Mouse (Mus musculus): ENCODE data around the gene Plcb1. TPM values are rescaled to one million over a fixed set of nuclear protein-coding genes. Genes with fewer than 3 reads are reported as not detected.

Gene Plcb1
- polyA plus RNA-seq, 1 experiment from 2014 or later: 10.3 TPM

DNA sequence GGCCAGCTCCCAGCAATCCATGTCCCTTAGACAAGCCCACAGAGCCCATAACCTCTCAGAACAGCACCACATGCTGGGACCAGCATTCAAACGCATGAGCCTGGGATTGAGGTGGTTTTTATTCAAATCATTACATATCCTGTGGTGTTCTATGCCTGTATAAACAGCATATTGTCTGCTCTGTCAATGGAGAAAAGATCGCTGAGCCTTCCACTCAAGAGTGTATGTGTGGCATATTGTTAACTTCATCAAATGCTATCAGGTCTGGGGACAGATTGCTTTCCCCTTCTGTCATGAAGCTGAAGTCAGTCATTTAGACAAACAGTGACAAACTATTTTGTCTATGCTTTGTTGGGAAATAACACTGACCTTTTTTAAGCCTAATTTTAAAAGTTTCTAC lies 322.7 kb downstream of the Plcb1 start:
- H3K27ac ChIP-seq (replicated peaks): no peak overlapping the region
- H3K9me3 ChIP-seq: no peaks in the 10 kb centered on the region
- H3K4me3 ChIP-seq: no peak overlapping the region
- no peak overlapping the region for H3K9ac ChIP-seq (replicated peaks)
- H3K4me2 ChIP-seq (replicated peaks): no peak overlapping the region
- 41% methylated on average over 2 of the region's 2 CpGs for WGBS
- H3K27me3 ChIP-seq: no peaks in the 10 kb centered on the region
- ATAC-seq (ENCODE audit: low FRiP score, low read depth): no peak
- no peaks in the 10 kb centered on the region for H3K4me1 ChIP-seq
- no peaks in the 10 kb centered on the region for H3K36me3 ChIP-seq

DNA sequence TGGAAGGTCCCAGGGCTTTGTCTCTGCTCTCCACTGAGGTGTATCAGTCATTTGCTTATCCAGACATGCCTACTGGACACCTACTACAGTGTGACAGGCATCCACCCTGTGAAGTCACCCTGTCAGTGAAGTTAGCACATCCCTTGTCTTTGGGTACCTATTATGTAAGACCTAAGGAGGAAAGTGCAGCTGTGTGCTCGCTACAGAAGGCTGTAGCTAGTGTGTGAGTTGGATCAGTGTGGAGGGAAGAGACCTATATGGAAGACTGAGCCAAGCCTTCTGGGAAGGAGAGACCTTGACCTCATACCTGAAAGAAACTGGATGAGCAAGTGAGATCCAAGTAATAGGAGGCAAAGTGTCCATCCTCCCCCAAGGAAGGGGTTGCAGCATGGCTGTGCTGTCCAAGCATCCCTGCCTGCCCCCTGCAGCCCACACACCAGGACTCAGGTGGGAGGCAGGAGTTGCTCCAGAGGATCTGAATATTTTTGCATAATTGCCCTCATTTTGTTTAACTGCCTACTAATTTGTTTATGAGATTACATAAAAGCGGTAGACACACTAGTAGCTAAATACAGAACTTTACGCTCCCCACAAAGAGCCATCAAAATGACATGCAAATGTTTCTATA lies 328.7 kb downstream of the Plcb1 start:
- Histone ChIP-seq H3K36me3 (no peaks in the 10 kb centered on the region), H3K4me2 (replicated peaks) (no peak overlapping the region), H3K27ac (replicated peaks) (no peak overlapping the region), H3K9ac (replicated peaks) (no peak overlapping the region), H3K4me3 (no peak overlapping the region), H3K9me3 (no peaks in the 10 kb centered on the region), H3K27me3 (no peaks in the 10 kb centered on the region), H3K4me1 (no peaks in the 10 kb centered on the region)
- 80% methylated on average over 3 of the region's 3 CpGs for WGBS
- ATAC-seq (ENCODE audit: low FRiP score, low read depth): no peak

DNA sequence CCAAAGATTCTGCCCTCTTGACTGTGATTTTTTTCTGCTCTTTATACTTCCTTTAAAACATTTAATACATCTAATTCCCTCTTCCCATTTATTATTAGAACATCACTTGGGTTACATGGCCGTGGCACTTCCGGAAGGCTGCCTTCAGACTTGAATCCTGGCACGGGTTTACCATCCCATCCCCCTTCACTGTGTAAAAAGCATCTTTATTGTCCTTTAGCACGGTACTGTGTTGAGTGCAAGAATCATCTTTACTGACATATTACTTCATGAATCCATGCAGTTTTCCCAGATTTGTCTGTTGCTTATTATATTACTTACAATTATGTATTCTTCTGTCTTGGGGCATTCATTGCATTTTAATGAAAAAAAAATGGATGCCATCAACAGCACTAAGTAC lies 337.2 kb downstream of the Plcb1 start:
- Histone ChIP-seq H3K4me1 (no peaks in the 10 kb centered on the region), H3K9ac (replicated peaks) (no peak overlapping the region), H3K4me2 (replicated peaks) (no peak overlapping the region), H3K27ac (replicated peaks) (no peak overlapping the region), H3K27me3 (no peaks in the 10 kb centered on the region), H3K36me3 (no peaks in the 10 kb centered on the region), H3K4me3 (no peak overlapping the region), H3K9me3 (no peaks in the 10 kb centered on the region)
- WGBS: 90% methylated on average over 4 of the region's 4 CpGs
- no peak for ATAC-seq (ENCODE audit: low FRiP score, low read depth)

DNA sequence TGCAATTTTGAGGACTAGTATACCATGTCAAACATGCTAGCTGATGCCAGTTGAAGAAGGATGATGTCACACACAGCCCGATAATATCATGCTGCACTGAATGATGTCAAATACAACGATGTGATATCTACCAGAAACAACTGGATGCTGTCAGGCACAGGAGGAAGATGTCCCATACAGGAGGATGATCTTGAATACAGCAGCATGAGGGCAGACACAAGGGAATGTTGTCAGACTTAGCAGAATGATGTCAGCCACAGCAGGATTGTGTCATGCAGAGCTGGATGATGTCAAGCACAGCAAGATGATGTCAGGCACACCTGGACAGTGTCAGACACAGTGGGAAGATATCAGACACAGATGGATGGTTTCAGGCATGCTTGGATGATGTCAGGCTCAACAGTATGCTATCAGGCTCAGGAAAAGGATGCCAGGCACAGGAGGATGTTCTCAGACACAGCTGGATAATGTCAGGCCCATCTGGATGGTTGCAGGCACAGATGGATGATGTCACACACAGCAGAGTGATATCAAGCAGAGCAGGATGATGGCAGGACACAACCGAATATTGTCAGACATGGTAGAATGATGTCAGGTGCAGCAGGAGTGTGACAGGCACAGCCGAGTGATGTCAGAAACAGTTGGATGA lies 338.0 kb downstream of the Plcb1 start:
- no peak overlapping the region for H3K27ac ChIP-seq (replicated peaks)
- H3K27me3 ChIP-seq: no peaks in the 10 kb centered on the region
- WGBS: 86% methylated on average over 4 of the region's 4 CpGs
- no peaks in the 10 kb centered on the region for H3K36me3 ChIP-seq
- no peak overlapping the region for H3K4me2 ChIP-seq (replicated peaks)
- 0 out of 2 replicates have a peak, but pooled peaks have one; percentile 38 for ATAC-seq (ENCODE audit: low FRiP score, low read depth)
- H3K9me3 ChIP-seq: no peaks in the 10 kb centered on the region
- H3K4me3 ChIP-seq: no peak overlapping the region
- no peak overlapping the region for H3K9ac ChIP-seq (replicated peaks)
- H3K4me1 ChIP-seq: no peaks in the 10 kb centered on the region

DNA sequence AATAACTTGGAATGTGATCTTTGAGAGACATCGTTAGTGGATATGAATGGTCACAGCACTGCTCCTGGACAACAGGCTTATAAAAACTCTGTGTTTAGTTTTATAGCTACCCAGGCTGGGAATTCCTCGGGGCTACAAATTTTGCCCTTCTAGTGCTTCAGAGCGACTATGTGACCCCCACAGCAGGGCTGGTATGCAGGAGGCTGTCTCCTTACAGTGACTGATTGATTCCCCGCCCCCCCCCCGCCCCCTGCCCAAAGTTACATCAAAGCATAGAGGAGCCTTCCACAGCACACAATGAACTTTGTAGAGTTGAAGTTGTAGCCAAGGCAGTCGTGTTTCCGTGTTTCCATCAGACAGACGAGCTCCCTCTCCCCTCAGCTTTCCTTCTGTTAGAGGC lies 354.7 kb downstream of the Plcb1 start:
- Histone ChIP-seq H3K4me2 (replicated peaks) (peak overlapping the region; percentile 11; the same call in 1 of the 2 replicates), H3K27ac (replicated peaks) (no peak overlapping the region)
- peak; percentile 70 for ATAC-seq (ENCODE audit: low FRiP score, low read depth)

DNA sequence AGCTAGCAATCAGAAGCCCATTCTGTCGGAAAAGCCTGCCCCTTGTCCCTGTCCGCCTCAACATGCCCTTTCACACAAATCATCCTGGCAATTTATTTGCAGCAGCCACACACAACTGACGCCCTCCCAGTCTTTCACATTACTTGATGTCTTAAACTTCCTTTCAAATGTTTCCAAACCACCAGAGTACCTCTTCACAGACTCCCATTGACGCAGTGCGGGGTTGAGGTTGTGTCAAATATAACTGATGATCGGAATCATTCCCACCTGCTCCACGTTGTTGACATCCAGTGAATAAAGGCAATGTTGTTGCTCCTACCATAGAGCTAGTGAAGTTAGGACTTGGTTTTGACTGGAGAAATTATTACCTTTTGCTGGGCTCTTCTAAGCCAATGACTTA lies 366.4 kb downstream of the Plcb1 start:
- H3K36me3 ChIP-seq: no peaks in the 10 kb centered on the region
- WGBS: 92% methylated on average over 7 of the region's 7 CpGs
- no peaks in the 10 kb centered on the region for H3K27me3 ChIP-seq
- H3K4me2 ChIP-seq (replicated peaks): no peak overlapping the region
- no peaks in the 10 kb centered on the region for H3K4me1 ChIP-seq
- ATAC-seq (ENCODE audit: low FRiP score, low read depth): no peak
- H3K4me3 ChIP-seq: no peak overlapping the region
- no peak overlapping the region for H3K9ac ChIP-seq (replicated peaks)
- no peaks in the 10 kb centered on the region for H3K9me3 ChIP-seq
- no peak overlapping the region for H3K27ac ChIP-seq (replicated peaks)

More for the DNA sequence above, 354.7 kb downstream of the Plcb1 start:
- Histone ChIP-seq H3K36me3 (no peaks in the 10 kb centered on the region), H3K9me3 (no peaks in the 10 kb centered on the region), H3K4me3 (no peak overlapping the region), H3K27me3 (no peaks in the 10 kb centered on the region), H3K4me1 (peaks cover 5% of the 10 kb centered on the region), H3K9ac (replicated peaks) (no peak overlapping the region)
- WGBS: 14% methylated on average over 8 of the region's 8 CpGs

DNA sequence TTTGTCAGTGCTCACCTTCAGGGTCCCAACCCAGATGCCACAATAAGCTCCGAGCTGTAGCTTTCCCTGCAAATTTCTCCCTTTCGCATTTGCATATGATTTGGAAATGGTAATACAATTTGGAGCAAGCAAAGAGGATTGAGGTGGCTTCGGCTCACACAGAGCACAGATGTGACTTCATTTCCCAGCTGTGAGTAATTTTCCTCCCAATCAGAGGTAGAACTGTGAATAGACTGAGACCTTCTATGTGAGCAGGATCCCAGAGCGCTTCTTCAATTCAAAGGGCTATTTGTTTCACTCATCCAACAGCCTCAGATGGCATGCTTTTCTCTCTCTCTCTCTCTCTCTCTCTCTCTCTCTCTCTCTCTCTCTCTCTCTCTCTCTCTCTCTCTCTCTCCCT lies 367.4 kb downstream of the Plcb1 start:
- H3K9ac ChIP-seq (replicated peaks): no peak overlapping the region
- H3K4me1 ChIP-seq: no peaks in the 10 kb centered on the region
- WGBS: 81% methylated on average over 4 of the region's 4 CpGs
- no peak overlapping the region for H3K4me3 ChIP-seq
- H3K27ac ChIP-seq (replicated peaks): no peak overlapping the region
- no peaks in the 10 kb centered on the region for H3K36me3 ChIP-seq
- ATAC-seq (ENCODE audit: low FRiP score, low read depth): no peak
- no peaks in the 10 kb centered on the region for H3K9me3 ChIP-seq
- H3K4me2 ChIP-seq (replicated peaks): no peak overlapping the region
- no peaks in the 10 kb centered on the region for H3K27me3 ChIP-seq

DNA sequence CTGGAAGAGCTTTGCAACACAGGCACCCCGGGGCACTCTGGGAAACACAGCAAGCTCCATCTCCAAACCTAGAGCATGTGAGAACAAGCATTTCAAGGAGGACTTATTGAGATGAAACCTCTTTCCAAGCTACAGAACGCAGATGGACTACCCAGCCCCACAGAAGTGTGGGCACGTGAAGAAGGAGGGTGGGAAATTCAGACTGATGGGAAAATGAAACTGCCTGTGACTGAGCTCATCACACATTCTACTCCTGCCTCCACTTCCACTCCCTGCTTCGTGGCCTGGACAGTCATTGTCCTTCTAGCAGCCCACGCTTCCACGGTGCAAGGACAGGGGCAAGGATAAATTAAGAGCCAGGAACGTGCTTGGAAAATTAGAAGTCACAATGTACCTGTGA lies 370.2 kb downstream of the Plcb1 start:
- H3K27me3 ChIP-seq: no peaks in the 10 kb centered on the region
- 85% methylated on average over 7 of the region's 7 CpGs for WGBS
- no peak overlapping the region for H3K4me3 ChIP-seq
- H3K9me3 ChIP-seq: no peaks in the 10 kb centered on the region
- no peaks in the 10 kb centered on the region for H3K36me3 ChIP-seq
- ATAC-seq (ENCODE audit: low FRiP score, low read depth): no peak
- H3K27ac ChIP-seq (replicated peaks): no peak overlapping the region
- no peaks in the 10 kb centered on the region for H3K4me1 ChIP-seq
- H3K4me2 ChIP-seq (replicated peaks): no peak overlapping the region
- no peak overlapping the region for H3K9ac ChIP-seq (replicated peaks)

DNA sequence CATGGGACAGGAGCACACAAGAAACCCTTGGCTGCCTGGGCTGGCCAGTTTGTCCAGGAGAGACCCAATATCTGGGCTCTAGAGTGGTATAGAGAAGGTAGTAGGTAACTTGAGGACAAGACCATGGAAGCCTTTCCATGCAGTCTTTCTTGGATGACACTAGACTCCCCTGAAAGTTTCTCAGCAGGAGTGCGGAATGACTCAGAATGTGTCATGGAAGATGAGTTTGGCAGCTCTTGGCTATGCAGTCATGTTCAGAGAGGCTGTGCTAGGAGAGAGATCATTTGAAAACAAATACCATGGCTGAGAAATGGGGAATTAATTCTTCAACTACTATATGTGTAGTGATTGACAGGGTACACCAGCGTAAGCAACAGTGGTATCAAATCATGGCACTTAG lies 372.1 kb downstream of the Plcb1 start:
- H3K9ac ChIP-seq (replicated peaks): no peak overlapping the region
- no peaks in the 10 kb centered on the region for H3K4me1 ChIP-seq
- no peak overlapping the region for H3K4me3 ChIP-seq
- H3K4me2 ChIP-seq (replicated peaks): no peak overlapping the region
- 95% methylated on average over 2 of the region's 2 CpGs for WGBS
- no peaks in the 10 kb centered on the region for H3K27me3 ChIP-seq
- ATAC-seq (ENCODE audit: low FRiP score, low read depth): no peak
- no peak overlapping the region for H3K27ac ChIP-seq (replicated peaks)
- H3K36me3 ChIP-seq: no peaks in the 10 kb centered on the region
- H3K9me3 ChIP-seq: no peaks in the 10 kb centered on the region

DNA sequence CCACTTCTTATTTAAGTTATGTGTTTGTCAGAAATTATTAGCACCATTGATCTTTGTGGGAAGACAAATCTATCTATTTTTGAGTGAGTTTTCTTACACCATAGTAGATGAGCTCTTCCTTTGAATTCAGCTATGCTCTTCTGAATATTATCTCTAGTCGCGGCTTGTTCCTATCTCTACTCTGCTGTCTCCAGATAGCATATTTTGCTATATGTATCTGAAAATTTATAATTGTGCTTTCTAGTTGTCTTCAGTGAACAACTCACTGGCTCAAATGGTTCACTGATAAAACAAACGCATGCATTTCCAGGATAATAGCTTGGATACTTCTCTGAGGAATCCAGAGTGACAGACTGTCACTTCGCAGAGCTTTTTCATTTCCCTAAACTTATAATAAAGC lies 375.8 kb downstream of the Plcb1 start:
- Histone ChIP-seq H3K27me3 (no peaks in the 10 kb centered on the region), H3K27ac (replicated peaks) (no peak overlapping the region), H3K36me3 (no peaks in the 10 kb centered on the region), H3K4me3 (no peak overlapping the region), H3K4me2 (replicated peaks) (no peak overlapping the region), H3K9me3 (no peaks in the 10 kb centered on the region), H3K4me1 (no peaks in the 10 kb centered on the region), H3K9ac (replicated peaks) (no peak overlapping the region)
- no peak for ATAC-seq (ENCODE audit: low FRiP score, low read depth)
- WGBS: 87% methylated on average over 4 of the region's 4 CpGs

DNA sequence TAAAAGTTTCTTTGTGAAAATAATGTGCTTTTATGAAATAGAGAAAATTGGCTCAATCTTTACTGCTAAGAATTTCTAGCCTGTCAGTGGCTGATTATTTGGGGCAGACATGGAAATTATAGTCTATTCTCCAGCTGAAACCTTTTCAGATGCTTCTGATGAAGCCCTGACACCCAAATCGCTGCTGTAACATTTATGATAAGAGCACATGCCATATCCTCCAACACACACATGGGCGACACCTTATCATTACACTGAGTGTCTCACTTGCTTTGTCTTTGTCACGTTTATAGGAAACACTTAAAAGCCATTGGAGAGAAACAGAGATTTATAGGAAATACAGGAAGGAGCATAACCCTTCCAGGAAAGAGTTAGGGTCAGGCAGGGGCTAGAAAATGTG lies 379.6 kb downstream of the Plcb1 start:
- no peaks in the 10 kb centered on the region for H3K4me1 ChIP-seq
- H3K9me3 ChIP-seq: no peaks in the 10 kb centered on the region
- ATAC-seq (ENCODE audit: low FRiP score, low read depth): no peak
- 82% methylated on average over 3 of the region's 3 CpGs for whole genome bisulfite sequencing
- no peak overlapping the region for H3K4me3 ChIP-seq
- H3K27ac ChIP-seq (replicated peaks): no peak overlapping the region
- H3K4me2 ChIP-seq (replicated peaks): no peak overlapping the region
- no peaks in the 10 kb centered on the region for H3K36me3 ChIP-seq
- H3K9ac ChIP-seq (replicated peaks): no peak overlapping the region
- no peaks in the 10 kb centered on the region for H3K27me3 ChIP-seq

DNA sequence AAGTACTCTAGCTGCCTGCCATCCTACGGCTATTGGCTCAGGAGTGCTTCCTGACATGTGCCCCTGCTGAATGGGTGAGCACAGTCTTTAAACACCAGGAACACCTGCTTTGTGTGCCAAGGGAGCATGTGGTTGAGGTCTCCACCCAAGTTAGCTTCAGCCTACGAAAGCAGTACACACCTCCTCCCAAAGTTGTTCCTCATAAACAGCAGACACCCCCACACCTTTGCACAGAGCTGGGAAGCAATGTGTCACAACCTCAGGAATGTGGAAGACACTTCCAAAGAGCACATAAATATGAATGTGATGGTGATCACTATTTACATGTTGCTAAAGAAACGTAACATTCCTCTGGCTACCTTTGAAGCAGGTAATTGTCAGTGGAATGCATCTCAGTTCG lies 389.7 kb downstream of the Plcb1 start:
- no peaks in the 10 kb centered on the region for H3K36me3 ChIP-seq
- no peak overlapping the region for H3K9ac ChIP-seq (replicated peaks)
- no peak overlapping the region for H3K4me2 ChIP-seq (replicated peaks)
- no peak overlapping the region for H3K4me3 ChIP-seq
- no peaks in the 10 kb centered on the region for H3K9me3 ChIP-seq
- WGBS: 88% methylated on average over 4 of the region's 4 CpGs
- peak; percentile 44; the same call in 1 of the 2 replicates for ATAC-seq (ENCODE audit: low FRiP score, low read depth)
- H3K4me1 ChIP-seq: no peaks in the 10 kb centered on the region
- no peaks in the 10 kb centered on the region for H3K27me3 ChIP-seq
- H3K27ac ChIP-seq (replicated peaks): no peak overlapping the region

DNA sequence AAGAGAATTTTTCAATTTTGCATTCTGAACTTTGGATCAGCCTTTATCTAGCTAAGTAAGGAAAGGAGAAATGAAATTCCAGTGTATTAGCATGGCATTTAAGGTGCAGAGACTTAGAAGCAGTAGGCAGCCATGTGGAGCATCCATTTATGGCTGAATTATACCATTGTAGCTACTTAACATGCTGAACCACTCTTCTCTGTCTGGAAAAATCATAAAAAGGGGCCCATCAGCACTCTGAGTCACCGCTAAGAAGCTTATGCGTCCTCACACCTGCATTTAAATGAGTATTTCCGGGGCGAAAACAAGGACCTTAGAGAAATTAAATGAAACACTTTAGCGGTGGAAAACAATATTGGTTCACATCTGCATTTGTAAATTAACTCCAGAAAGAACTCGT lies 401.8 kb downstream of the Plcb1 start:
- Histone ChIP-seq H3K27ac (replicated peaks) (no peak overlapping the region), H3K4me1 (peaks cover 4% of the 10 kb centered on the region; the same call in 1 of the 2 replicates), H3K36me3 (no peaks in the 10 kb centered on the region), H3K4me3 (no peak overlapping the region), H3K4me2 (replicated peaks) (no peak overlapping the region), H3K9ac (replicated peaks) (no peak overlapping the region), H3K27me3 (no peaks in the 10 kb centered on the region), H3K9me3 (no peaks in the 10 kb centered on the region)
- 47% methylated on average over 6 of the region's 6 CpGs for WGBS
- ATAC-seq (ENCODE audit: low FRiP score, low read depth): no peak

All from midbrain, embryonic 12.5 days (tissue).